Mouse (Mus musculus) olfactory bulb, adult 2 months (tissue): Measurements from ENCODE around the gene Mcoln1.

ENCODE experiments used
- CTCF ChIP-seq: fragments of 200-500 bp; IDR thresholded peaks from 2 replicates; pipeline ENCODE4 v1.5.1; 2012; ENCODE audit warnings: low read depth, mild to moderate bottlenecking, low read length, moderate library complexity; ENCODE audit not compliant: insufficient read depth
- POLR2A ChIP-seq: fragments of 200-500 bp; IDR thresholded peaks from 2 replicates; pipeline ENCODE4 v1.6.1; 2012; ENCODE audit warnings: mild to moderate bottlenecking, low read depth, low read length, moderate library complexity; ENCODE audit not compliant: insufficient read depth

DNA sequence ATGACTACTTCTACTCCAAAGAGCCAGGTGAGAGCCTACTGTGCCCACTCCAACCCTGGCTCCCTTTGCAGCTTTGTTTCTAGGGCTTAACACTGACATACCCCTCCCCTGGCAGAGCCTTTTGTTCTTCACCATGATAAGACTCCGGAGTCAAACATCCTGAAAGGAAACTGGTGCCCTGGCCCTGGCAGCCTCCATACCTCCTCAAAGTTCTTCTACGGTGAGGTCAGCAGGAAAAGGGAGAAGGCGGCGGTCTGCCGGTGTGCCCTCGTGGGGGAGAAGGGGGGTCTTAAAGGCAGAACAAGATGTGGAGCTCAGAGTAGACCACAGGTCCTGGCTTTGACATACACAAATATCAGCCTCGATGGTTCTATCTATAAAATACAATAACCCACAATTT lies 16.7 kb upstream of the Mcoln1 start:
- TF ChIP-seq CTCF, result no peak
- TF ChIP-seq POLR2A, result no peak
